Mouse (Mus musculus): ENCODE data around the gene Setd2.

- no peak for TF ChIP-seq CTCF (IDR thresholded peaks at IDR 0.05; ENCODE audit: insufficient read depth, low read length)
- TF ChIP-seq POLR2A (IDR thresholded peaks at IDR 0.05; ENCODE audit: borderline replicate concordance, extremely low read depth, low read depth, low read length) = no peak
Measured at GRCm38 (mm10) chr9:110625350-110625908, 93.0 kb downstream of the Setd2 start.
